Mouse (Mus musculus): ENCODE results near the gene Haus6.
"Not testable (repeated sequence)": the region's sequence is repeated elsewhere in the genome, so short reads cannot be mapped to it uniquely, and the experiment has no call there.

Haus6 gene

DNA sequence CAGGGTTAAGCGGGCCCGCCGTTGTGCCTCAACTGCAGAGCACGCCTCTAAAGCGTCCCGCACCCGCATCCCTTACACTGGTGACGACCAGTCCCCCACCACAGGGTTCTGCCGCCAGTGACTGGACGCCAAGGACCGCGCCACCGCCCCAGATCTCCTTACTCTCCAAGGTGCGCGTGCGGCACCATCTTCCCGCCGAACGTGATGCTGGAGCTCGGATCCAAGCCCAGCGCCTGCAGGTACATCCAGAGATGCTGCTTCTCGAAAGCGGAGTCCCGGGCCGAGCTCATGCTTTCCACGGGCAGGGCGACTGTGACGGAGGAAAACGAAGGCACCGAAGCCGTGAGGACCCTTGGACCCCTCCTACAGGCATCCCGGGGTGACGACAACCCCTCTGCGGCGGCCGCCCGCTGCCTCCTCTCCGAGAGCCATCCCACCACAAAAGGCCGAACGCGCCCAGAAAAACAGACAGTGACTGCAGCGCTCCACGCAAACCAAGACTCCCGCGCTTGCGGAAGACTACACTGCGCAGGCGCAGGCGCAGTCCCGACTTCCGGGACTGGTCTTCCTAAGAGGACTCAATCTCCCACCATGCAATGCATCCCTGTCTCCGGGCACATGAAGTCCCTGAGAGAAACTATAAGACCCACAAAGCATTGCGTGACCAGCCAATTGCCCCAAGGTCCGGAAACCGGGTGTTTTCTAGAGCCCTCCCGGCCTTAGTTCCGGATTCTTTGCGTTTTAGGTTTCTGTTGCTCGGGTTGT, at the start of gene Haus6:
Gene Haus6 (minus strand): TSS at position 532 of the 765 bp plus-strand sequence.
- peak; percentile 99 for DNase-seq (ENCODE audit: low read depth)

DNA sequence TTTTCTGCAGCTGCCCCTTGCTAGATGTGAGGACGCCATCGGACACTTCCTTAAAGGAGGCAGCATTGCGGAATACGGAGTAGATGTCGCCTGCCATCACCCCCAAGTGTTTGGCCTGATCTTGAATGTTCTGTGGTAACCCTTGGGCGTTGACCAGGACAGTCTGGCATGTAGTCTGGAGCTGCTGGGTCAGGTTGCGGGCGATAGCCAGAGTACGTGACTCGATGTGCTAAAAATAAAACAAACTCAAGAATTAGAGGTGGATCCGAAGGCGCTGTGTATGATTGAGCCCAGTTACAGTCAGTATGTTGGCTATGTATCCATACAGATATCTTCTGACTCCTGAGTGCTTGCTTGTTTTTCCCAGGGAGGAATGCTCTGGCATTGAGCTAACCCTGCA, 45.3 kb upstream of the Haus6 start:
- no peak for DNase-seq (ENCODE audit: low read depth)

DNA sequence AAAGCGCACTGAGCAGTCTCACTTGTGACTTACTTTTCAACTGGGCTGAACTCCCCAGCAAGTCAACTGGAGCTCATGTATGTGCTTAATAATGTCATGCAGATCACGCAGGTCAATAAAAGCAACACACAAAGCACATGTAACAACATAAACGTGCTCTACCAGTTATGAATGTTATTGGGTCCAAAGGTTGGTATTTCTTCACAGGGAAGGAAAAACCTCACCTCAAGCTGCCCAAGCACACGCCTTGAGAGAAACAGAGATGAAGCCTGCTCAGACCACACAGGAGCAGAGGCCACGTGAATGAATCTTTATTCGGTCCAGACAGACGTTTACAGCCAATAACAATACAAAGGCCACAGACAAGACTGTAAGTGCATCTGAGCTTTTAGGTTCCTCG, 44.6 kb upstream of the Haus6 start:
- DNase-seq (ENCODE audit: low read depth), result not testable (repeated sequence)

DNA sequence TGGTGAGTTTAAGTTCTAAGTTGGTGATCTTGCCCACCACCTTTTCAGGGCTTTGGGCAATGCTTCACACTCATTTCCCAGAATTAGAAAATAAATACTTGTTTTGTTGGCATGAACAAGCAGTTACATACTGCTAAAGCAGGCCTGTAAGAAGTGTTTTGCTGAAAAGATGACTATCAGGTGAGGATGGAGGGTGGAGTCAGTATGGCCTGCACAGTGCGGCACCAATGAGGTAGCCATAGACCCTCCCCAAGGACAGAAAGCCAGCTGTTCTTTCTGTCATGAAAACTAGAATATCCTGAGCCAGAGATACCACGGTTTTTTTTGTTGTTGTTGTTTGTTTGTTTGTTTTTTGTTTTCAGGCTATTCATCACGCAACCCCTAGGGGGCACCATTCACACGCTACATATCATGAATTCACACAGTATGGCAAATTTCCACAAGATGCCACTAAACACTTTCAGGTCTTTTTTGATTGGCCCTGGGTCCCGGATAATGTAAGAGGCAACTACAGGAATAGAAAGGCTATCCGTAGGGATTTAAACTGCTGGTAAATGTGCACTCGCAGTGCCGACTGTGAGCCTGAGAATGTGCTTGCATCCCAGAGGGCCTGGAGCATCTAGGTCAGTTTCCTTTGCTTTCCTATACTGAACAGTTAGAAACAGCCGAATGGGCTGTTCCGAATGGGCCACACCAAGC, 40.0 kb upstream of the Haus6 start:
- peak; percentile 41 for DNase-seq (ENCODE audit: low read depth)

- not testable (repeated sequence) for DNase-seq (ENCODE audit: low read depth)
Measured at GRCm38 (mm10) chr4:86648394-86648793, 36.5 kb upstream of the Haus6 start.

GRCm38 (mm10) chr4:86637561-86637960, 25.7 kb upstream of the Haus6 start:
- not testable (repeated sequence) for DNase-seq (ENCODE audit: low read depth)

DNA sequence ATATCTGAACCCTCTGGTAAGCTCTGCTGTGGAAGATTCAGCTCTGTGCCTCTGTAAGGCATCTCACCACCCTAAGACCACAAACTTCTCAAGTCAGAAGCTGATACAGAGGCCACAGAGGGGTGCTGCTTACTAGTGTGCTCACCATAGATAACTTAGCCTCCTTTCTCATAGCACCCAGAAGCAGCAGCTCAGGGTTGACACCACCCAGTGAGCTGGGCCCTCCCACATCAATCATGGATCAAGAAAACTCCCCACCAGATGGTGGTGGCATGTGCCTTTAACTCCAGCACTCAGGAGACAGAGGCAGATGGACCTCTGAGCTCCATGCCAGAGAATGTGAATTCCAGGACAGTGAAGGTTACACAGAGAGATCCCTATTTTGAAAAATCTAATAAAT, 23.0 kb upstream of the Haus6 start:
- DNase-seq (ENCODE audit: low read depth), result not testable (repeated sequence)

DNA sequence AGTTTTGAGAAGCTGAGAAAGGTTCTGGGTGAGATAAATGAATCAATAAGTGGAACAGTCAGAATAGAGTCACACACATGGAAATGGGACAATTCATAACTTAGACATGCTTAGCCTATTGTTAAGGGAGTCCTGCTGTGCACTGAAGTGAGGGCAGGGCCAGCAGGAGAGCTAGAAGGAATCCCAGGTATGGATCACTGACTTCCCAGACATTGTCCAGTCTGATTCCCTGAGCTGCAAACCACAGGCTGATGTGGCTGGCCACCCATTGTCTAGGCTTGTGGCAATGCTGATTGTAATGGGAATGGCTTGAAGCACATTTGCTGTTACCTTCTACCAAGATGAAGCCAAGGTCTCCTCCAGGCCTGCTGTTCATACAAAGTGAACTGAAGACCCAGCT, 22.5 kb upstream of the Haus6 start:
- not testable (repeated sequence) for DNase-seq (ENCODE audit: low read depth)

DNA sequence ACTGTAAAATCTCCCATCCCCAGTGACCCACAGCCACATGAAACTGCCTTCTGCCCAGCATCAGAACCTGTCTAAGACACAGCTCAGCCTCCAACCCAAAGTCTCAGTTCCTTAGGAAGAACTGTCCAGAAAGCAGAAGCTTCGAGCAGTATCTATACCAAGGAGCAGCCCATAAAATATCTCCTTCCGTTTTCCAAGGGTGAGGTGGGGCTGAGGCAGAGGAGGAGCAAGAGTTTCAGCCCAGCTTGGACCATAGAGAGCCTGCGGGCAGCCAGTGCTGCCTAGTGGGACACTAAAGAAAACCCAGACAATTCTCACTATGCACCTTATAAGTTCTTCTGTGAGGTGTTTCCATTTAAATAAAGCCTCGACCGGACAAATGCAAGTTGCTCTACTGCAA, 20.7 kb upstream of the Haus6 start:
- DNase-seq (ENCODE audit: low read depth), result not testable (repeated sequence)

GRCm38 (mm10) chr4:86631831-86632230, 20.0 kb upstream of the Haus6 start:
- no peak for DNase-seq (ENCODE audit: low read depth)

- DNase-seq (ENCODE audit: low read depth), result not testable (repeated sequence)
Measured at GRCm38 (mm10) chr4:86626496-86626895, 14.6 kb upstream of the Haus6 start.

DNA sequence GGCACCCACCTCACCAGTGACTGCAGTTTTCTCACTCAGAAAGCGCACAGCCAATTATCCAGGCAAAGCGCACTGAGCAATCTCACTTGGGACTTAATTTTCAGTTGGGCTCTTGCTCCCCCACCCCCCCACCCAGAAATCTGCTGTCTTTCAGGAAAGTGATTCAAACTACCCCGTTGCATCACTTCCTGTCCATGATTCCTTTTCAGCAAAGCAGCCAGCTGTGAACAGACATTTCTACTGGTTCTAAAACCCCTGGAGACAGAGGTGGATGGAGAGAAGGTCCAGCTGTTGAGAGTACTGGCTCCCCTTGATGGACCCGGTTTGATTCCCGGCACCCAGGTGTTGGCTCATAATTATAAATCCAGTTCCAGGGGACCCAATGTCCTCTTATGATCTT, 13.6 kb upstream of the Haus6 start:
- DNase-seq (ENCODE audit: low read depth), result peak; percentile 78

GRCm38 (mm10) chr4:86622532-86622931, 10.7 kb upstream of the Haus6 start:
- DNase-seq (ENCODE audit: low read depth), result not testable (repeated sequence)

GRCm38 (mm10) chr4:86622116-86622515, 10.3 kb upstream of the Haus6 start:
- no peak for DNase-seq (ENCODE audit: low read depth)

GRCm38 (mm10) chr4:86620506-86620905, 8.7 kb upstream of the Haus6 start:
- DNase-seq (ENCODE audit: low read depth), result peak; percentile 67

DNA sequence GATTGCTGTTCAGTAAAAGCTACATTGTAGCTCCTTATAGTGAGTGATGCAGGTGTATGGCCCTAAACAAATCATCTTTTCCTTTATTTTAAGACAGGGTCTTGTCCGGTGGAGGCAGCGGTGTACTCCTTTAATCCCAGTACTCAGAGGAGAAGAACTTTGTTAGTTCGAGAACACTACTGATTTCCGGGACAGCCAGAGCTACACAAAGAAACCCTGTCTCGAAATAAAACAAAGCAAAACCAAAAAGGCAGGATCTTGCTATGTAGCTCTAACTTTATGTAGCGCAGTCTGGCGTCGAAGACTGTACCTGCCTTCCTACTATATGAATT, 400 bp upstream of the Haus6 start:
- DNase-seq (ENCODE audit: low read depth), result no peak

DNA sequence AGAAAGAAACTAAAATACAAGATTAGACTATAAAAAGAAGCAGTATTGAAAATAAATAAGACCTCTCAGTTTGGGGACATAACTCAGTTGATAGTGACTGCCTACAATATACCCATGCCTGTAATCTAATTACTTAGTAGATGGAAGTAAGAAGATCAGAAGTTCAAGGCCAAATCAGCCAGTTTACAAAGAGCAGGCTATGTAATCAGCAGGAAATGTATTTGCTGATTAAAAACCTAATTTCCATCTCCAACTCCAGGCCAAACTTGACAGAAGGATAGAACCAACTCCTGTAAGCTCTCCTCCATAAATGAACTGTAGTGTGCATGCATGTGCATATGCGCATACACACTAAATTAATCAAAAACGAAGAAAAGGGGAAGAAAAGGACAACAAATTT, 20.6 kb downstream of the Haus6 start:
- DNase-seq (ENCODE audit: low read depth), result peak; percentile 43

DNA sequence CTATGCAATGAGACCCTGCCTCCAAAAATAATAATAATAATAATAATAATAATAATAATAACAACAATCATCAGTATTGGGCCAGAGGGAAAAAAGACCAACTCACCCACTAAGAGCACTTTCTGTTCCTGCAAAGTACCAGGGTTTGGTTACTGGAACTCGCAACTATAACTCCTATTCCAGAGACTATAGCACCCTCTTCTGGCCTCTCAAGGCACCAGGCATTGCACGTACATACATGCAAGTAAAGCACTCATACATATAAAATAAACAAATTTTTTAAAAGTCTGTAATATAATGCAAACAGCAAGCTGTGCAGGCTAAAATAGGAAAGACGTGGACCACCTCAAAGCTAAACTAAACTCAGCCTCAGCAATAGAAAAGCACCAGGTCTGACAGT, 23.6 kb downstream of the Haus6 start:
- DNase-seq (ENCODE audit: low read depth), result peak; percentile 58

DNA sequence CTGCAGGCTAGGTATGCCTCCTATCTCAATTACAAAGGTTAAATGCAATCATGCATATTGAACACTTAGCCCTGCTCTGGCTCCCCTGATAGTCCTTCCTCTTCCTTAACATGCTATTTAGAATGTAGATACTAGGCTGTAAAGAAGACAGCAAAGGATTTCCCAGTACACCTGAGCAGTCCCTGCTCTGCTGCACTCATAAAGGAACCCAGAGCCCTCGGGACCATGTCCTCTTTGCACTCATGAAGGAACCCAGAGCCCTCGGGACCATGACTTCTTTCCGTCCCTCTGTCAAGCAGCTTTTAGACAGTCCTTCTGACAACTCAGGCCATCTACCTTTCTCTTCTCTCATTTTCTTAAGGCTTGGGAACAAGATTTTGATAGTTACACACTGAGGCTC, 31.3 kb downstream of the Haus6 start:
- no peak for DNase-seq (ENCODE audit: low read depth)

DNA sequence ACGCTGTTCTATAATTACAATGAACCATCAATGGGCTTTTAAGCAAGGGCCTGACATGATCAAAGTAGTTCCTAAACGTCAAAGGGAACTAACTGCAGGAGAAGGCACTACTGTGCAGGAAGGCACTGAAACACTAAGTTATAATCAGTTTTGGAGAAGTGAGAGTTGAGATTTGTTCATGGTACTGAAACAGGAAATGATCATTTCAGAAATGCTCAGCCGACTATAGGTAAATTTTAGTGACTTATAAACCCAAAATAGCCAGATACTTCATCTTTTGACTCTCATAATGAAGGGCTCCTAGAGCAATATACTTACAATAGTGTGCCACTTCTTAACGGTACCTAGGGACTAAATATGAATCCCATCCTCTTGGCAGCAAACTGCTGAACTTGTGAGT, 31.8 kb downstream of the Haus6 start:
- no peak for DNase-seq (ENCODE audit: low read depth)

GRCm38 (mm10) chr4:86576630-86577225, 35.1 kb downstream of the Haus6 start:
- DNase-seq (ENCODE audit: low read depth), result peak; percentile 34

GRCm38 (mm10) chr4:86576120-86576541, 35.7 kb downstream of the Haus6 start:
- DNase-seq (ENCODE audit: low read depth), result peak; percentile 52

All from 416B (cell line).